Mouse (Mus musculus) monocyte, adult 5-6 weeks (primary cell): ENCODE measurements around the gene Rnase1. TPM values are rescaled to one million over a fixed set of nuclear protein-coding genes. Genes with fewer than 3 reads are reported as not detected.

Experiments
- ATAC-seq: fragments of 153-309, 156-312 bp; replicated peaks from 2 replicates; pipeline ENCODE4 v1.8.0; 2017; ENCODE audit warnings: mild to moderate bottlenecking; ENCODE audit not compliant: low TSS enrichment, insufficient number of reproducible peaks, severe bottlenecking, poor library complexity, low FRiP score
- total RNA-seq: library from RNA; stranded (forward); fragments of 200-1000, 200-491, 200-594 nt; gene quantifications from 3 replicates; pipeline ENCODE4 v1.2.3, GENCODE M21; 2017

Rnase1 gene
- total RNA-seq, 1 experiment from 2014 or later = not detected

DNA sequence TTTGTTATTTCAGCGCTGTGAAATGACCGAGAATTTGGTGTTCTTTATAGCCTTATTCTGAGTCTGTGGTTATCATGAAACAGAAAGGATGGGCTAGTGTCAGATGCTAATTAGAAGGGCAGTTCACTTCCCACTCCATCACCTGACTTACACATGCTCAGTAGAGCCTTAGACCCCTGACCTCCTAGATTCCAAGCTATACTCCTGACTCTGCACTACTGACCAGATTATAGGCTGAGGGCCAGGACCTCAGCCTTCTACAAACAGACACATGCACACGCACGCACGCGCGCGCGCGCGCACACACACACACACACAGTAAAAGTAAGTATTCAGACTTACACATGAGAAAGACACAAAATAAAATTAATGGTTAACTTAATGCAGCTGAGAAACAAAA is 47.7 kb downstream of the Rnase1 start:
- ATAC-seq = no peak

DNA sequence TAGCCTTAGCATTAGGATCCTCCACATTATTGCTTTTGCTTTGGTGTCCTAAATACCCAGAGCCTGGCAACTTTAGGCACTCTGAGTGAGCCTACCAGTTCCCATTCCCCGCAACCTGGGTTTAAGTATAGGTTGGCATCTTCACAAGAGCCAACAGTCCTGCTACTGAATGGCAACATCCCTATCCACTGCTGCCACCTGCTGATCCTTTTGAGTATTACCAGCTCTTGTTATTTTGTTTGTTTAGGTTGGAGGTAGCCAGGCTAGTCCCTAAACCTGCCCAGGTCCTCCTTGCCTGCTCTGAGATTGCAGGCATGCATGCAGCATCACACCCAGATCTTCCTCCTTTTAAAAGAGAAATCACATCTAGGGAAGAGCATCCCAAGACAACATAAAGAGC is 48.3 kb downstream of the Rnase1 start:
- peak; percentile 48 for ATAC-seq

DNA sequence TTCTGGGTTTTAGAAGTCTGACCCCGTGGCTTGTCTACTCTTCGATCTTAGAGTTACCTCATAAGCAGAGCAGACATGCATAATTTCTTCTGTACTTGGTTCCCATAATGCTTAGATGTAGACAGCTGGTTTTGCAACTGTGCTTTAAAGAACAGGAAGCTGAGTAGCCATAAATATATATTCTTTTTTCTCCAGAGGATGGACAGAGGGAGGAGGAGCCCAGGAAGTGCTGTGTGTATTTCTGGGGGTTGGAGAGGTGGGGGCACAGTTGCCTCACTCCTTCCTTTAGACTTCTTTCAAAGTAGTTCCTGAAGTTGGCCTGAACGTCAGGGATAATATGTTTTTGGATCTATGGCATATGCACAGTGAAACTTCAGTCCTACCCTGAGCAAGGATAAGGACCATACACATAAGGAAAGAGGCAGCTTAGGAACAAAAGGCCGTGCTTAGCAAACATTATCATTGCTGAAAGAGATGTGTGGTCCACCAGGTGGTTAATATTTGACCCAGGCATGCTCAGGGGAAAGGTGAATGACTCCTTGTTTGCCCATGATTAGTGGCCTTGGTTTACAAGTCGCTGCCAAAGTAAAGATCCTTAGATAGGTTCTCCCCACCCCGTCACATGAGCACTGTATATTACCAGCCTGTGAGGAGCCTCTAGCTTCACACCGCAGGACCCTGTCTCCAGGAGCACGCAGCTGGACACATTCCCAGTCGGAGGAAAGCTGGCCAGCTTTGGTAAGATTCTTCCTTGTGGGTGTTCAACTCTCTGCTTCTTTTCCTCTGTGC is 50.7 kb downstream of the Rnase1 start:
- ATAC-seq = peak; percentile 14; the same call in 1 of the 2 replicates

Other genes with a start within 250 kb of the Rnase1 start
- gene Klhl33, start 249.3 kb downstream of the Rnase1 start, total RNA-seq = not detected in 3 replicates
- 51.7 to 66.4 TPM (median 58.2 TPM) in 3 replicates for gene Osgep, start 221.9 kb downstream of the Rnase1 start, total RNA-seq
- gene Apex1, start 221.8 kb downstream of the Rnase1 start, total RNA-seq = 8.5 to 22.9 TPM (median 11.7 TPM) in 3 replicates
- gene Pip4p1, start 215.9 kb downstream of the Rnase1 start, total RNA-seq = 34.7 to 50.0 TPM (median 44.9 TPM) in 3 replicates
- gene Pnp, start 215.7 kb downstream of the Rnase1 start, total RNA-seq = 61.9 to 69.4 TPM (median 68.2 TPM) in 3 replicates
- gene Gm49342, start 202.3 kb downstream of the Rnase1 start, total RNA-seq = 8.7 to 29.0 TPM (median 10.8 TPM) in 3 replicates
- 1.9 to 3.0 TPM (median 1.9 TPM) in 3 replicates for gene Pnp2, start 190.8 kb downstream of the Rnase1 start, total RNA-seq
- not detected in 3 replicates for gene Rnase10, start 139.0 kb downstream of the Rnase1 start, total RNA-seq
- not detected in 3 replicates for gene Rnase9, start 104.9 kb downstream of the Rnase1 start, total RNA-seq
- gene Rnase11, start 96.6 kb downstream of the Rnase1 start, total RNA-seq = not detected in 3 replicates
- 1.1 TPM in 1 of 3 replicates, not detected in the others for gene Rnase12, start 89.1 kb downstream of the Rnase1 start, total RNA-seq
- gene Olfr750, start 72.3 kb downstream of the Rnase1 start, total RNA-seq = not detected in 3 replicates
- 10.2 to 19.2 TPM (median 14.1 TPM) in 3 replicates for gene Rnase4, start 55.7 kb downstream of the Rnase1 start, total RNA-seq
- gene Ang, start 55.6 kb downstream of the Rnase1 start, total RNA-seq = 0.75 to 1.2 TPM in 2 of 3 replicates, not detected in the other
- gene Eddm3b, start 32.4 kb downstream of the Rnase1 start, total RNA-seq = not detected in 3 replicates
- gene Rnase6, start 22.9 kb downstream of the Rnase1 start, total RNA-seq = 198 to 426 TPM (median 345 TPM) in 3 replicates
- gene Rnase2b, start 15.5 kb upstream of the Rnase1 start, total RNA-seq = not detected in 3 replicates
- not detected in 3 replicates for gene Ang2, start 52.4 kb upstream of the Rnase1 start, total RNA-seq
- gene Ear14, start 56.6 kb upstream of the Rnase1 start, total RNA-seq = not detected in 3 replicates
- gene Rnase2a, start 109.3 kb upstream of the Rnase1 start, total RNA-seq = not detected in 3 replicates
- not detected in 3 replicates for gene Gm7247, start 215.0 kb upstream of the Rnase1 start, total RNA-seq